Mouse (Mus musculus): ENCODE results near the gene Xaf1. TPM values are rescaled to one million over a fixed set of nuclear protein-coding genes. Genes with fewer than 3 reads are reported as not detected.
"Not testable (repeated sequence)": the region's sequence is repeated elsewhere in the genome, so short reads cannot be mapped to it uniquely, and the experiment has no call there.

The Xaf1 gene
- polyA plus RNA-seq, 1 experiment from 2014 or later: 1.1 TPM

- no peaks in the 10 kb centered on the region for H3K4me1 ChIP-seq (ENCODE audit: control insufficient read depth, insufficient read depth, low read length)
- no peaks in the 10 kb centered on the region for H3K36me3 ChIP-seq (ENCODE audit: control insufficient read depth, insufficient read depth, low read length)
- H3K27me3 ChIP-seq (replicated peaks; ENCODE audit: control insufficient read depth, insufficient read depth, low read length): no peaks in the 10 kb centered on the region
- DNase-seq (ENCODE audit: low spot score) (no peak), ATAC-seq (no peak)
- H3K4me2 ChIP-seq (ENCODE audit: low read length): no peak overlapping the region
- H3K9me3 ChIP-seq (replicated peaks; ENCODE audit: control insufficient read depth, low read length): no peaks in the 10 kb centered on the region
- 90% methylated on average over 4 of the region's 4 CpGs for WGBS
- no peak overlapping the region for H3K9ac ChIP-seq (ENCODE audit: low read length)
- H3K27ac ChIP-seq (ENCODE audit: low read depth, low read length): no peak overlapping the region
- no peak overlapping the region for H3K4me3 ChIP-seq (ENCODE audit: low read depth, low read length)
Observed at GRCm38 (mm10) chr11:72325701-72326100, 24.3 kb downstream of the Xaf1 start.

GRCm38 (mm10) chr11:72332951-72333667 is 31.7 kb downstream of the Xaf1 start:
- H3K27ac ChIP-seq (ENCODE audit: low read depth, low read length): no peak overlapping the region
- no peak overlapping the region for H3K9ac ChIP-seq (ENCODE audit: low read length)
- no peak overlapping the region for H3K4me3 ChIP-seq (ENCODE audit: low read depth, low read length)
- 0 out of 2 replicates have a peak, but pooled peaks cover 1% of the 10 kb centered on the region for H3K4me1 ChIP-seq (ENCODE audit: control insufficient read depth, insufficient read depth, low read length)
- no peak overlapping the region for H3K4me2 ChIP-seq (ENCODE audit: low read length)
- DNase-seq (ENCODE audit: low spot score) (no peak), ATAC-seq (no peak)
- 88% methylated on average over 9 of the region's 9 CpGs for WGBS
- H3K27me3 ChIP-seq (replicated peaks; ENCODE audit: control insufficient read depth, insufficient read depth, low read length): no peaks in the 10 kb centered on the region
- no peaks in the 10 kb centered on the region for H3K36me3 ChIP-seq (ENCODE audit: control insufficient read depth, insufficient read depth, low read length)
- H3K9me3 ChIP-seq (replicated peaks; ENCODE audit: control insufficient read depth, low read length): no peaks in the 10 kb centered on the region

GRCm38 (mm10) chr11:72334653-72335052 is 33.2 kb downstream of the Xaf1 start:
- no peaks in the 10 kb centered on the region for H3K9me3 ChIP-seq (replicated peaks; ENCODE audit: control insufficient read depth, low read length)
- no peak for DNase-seq (ENCODE audit: low spot score)
- H3K27ac ChIP-seq (ENCODE audit: low read depth, low read length): no peak overlapping the region
- H3K36me3 ChIP-seq (ENCODE audit: control insufficient read depth, insufficient read depth, low read length): no peaks in the 10 kb centered on the region
- no peaks in the 10 kb centered on the region for H3K27me3 ChIP-seq (replicated peaks; ENCODE audit: control insufficient read depth, insufficient read depth, low read length)
- H3K4me3 ChIP-seq (ENCODE audit: low read depth, low read length): no peak overlapping the region
- no peak overlapping the region for H3K9ac ChIP-seq (ENCODE audit: low read length)
- H3K4me2 ChIP-seq (ENCODE audit: low read length): no peak overlapping the region
- WGBS: 80% methylated on average over 4 of the region's 4 CpGs
- no peak for ATAC-seq
- H3K4me1 ChIP-seq (ENCODE audit: control insufficient read depth, insufficient read depth, low read length): peaks cover 6% of the 10 kb centered on the region

GRCm38 (mm10) chr11:72336726-72337125 is 35.3 kb downstream of the Xaf1 start:
- Histone ChIP-seq H3K27me3 (replicated peaks; ENCODE audit: control insufficient read depth, insufficient read depth, low read length) (no peaks in the 10 kb centered on the region), H3K9ac (ENCODE audit: low read length) (no peak overlapping the region), H3K36me3 (ENCODE audit: control insufficient read depth, insufficient read depth, low read length) (no peaks in the 10 kb centered on the region), H3K4me3 (ENCODE audit: low read depth, low read length) (no peak overlapping the region), H3K9me3 (replicated peaks; ENCODE audit: control insufficient read depth, low read length) (no peaks in the 10 kb centered on the region), H3K27ac (ENCODE audit: low read depth, low read length) (no peak overlapping the region), H3K4me2 (ENCODE audit: low read length) (no peak overlapping the region), H3K4me1 (ENCODE audit: control insufficient read depth, insufficient read depth, low read length) (peaks cover 6% of the 10 kb centered on the region)
- 84% methylated on average over 8 of the region's 8 CpGs for WGBS
- ATAC-seq (no peak), DNase-seq (ENCODE audit: low spot score) (no peak)

GRCm38 (mm10) chr11:72338437-72338871 is 37.0 kb downstream of the Xaf1 start:
- no peak overlapping the region for H3K4me3 ChIP-seq (ENCODE audit: low read depth, low read length)
- H3K4me1 ChIP-seq (ENCODE audit: control insufficient read depth, insufficient read depth, low read length): peaks cover 6% of the 10 kb centered on the region
- H3K9me3 ChIP-seq (replicated peaks; ENCODE audit: control insufficient read depth, low read length): no peaks in the 10 kb centered on the region
- ATAC-seq (peak; percentile 18; the same call in 1 of the 2 replicates), DNase-seq (ENCODE audit: low spot score) (peak; percentile 53)
- no peaks in the 10 kb centered on the region for H3K36me3 ChIP-seq (ENCODE audit: control insufficient read depth, insufficient read depth, low read length)
- H3K27ac ChIP-seq (ENCODE audit: low read depth, low read length): no peak overlapping the region
- H3K9ac ChIP-seq (ENCODE audit: low read length): no peak overlapping the region
- no peak overlapping the region for H3K4me2 ChIP-seq (ENCODE audit: low read length)
- WGBS: 34% methylated on average over 5 of the region's 5 CpGs
- no peaks in the 10 kb centered on the region for H3K27me3 ChIP-seq (replicated peaks; ENCODE audit: control insufficient read depth, insufficient read depth, low read length)

DNA sequence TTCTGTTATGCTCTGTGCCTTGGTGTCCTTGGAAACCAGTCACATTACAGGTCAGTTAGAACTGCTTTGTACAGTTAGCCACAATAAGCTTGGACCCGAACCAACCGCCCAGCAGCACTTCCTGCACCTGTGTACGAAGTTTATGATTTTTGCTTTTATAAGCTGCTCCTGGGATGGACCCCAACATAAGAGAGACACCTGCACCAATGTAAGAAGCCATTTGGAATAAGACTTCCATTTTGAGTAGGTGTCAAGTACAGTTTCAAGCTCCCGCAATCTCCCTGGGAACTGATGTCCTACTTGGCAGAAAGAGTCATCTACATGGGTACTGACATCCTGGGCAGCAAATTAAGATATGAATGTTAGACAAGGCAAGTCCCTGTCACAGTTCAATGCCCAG is 38.3 kb downstream of the Xaf1 start:
- DNase-seq (ENCODE audit: low spot score) (no peak), ATAC-seq (no peak)
- Histone ChIP-seq H3K36me3 (ENCODE audit: control insufficient read depth, insufficient read depth, low read length) (no peaks in the 10 kb centered on the region), H3K9ac (ENCODE audit: low read length) (no peak overlapping the region), H3K27me3 (replicated peaks; ENCODE audit: control insufficient read depth, insufficient read depth, low read length) (no peaks in the 10 kb centered on the region), H3K4me3 (ENCODE audit: low read depth, low read length) (no peak overlapping the region), H3K27ac (ENCODE audit: low read depth, low read length) (no peak overlapping the region), H3K4me2 (ENCODE audit: low read length) (no peak overlapping the region), H3K4me1 (ENCODE audit: control insufficient read depth, insufficient read depth, low read length) (peaks cover 6% of the 10 kb centered on the region), H3K9me3 (replicated peaks; ENCODE audit: control insufficient read depth, low read length) (no peaks in the 10 kb centered on the region)
- WGBS: 85% methylated on average over 4 of the region's 4 CpGs

DNA sequence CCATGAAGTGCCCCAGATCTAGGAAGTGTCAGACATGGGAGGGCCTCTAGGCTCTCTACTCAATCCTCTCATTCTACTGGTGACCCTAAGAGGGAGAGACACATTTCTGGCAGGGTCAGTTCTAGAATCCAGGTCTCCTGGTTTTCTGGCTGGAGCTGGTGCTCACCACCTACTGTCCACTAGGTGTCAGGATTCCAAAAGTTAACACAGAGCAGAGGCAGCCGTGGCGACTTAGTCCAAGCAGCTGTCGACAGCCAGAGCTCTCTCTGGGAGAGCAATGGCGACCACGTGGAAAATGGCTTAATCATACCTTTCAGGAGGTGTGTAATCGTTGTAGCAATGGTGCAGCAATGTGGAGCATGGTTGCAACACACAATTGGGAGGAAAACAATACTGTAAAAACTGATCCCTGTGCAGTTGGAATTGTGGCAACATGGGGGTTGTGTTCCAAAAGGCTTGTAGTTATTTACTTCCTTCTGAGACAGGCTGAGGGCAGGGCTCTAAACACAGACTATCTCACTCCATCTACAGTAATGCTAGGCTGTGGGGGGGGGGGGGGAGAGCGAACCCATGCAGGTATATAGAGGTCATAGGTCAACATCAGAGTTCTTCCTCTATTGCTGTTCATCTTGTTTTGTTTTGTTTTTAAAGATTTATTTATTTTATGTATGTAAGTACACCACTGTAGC is 41.3 kb downstream of the Xaf1 start:
- Histone ChIP-seq H3K36me3 (ENCODE audit: control insufficient read depth, insufficient read depth, low read length) (no peaks in the 10 kb centered on the region), H3K4me1 (ENCODE audit: control insufficient read depth, insufficient read depth, low read length) (peaks cover 6% of the 10 kb centered on the region), H3K4me2 (ENCODE audit: low read length) (no peak overlapping the region), H3K27me3 (replicated peaks; ENCODE audit: control insufficient read depth, insufficient read depth, low read length) (no peaks in the 10 kb centered on the region), H3K27ac (ENCODE audit: low read depth, low read length) (no peak overlapping the region), H3K9me3 (replicated peaks; ENCODE audit: control insufficient read depth, low read length) (no peaks in the 10 kb centered on the region), H3K4me3 (ENCODE audit: low read depth, low read length) (no peak overlapping the region), H3K9ac (ENCODE audit: low read length) (no peak overlapping the region)
- ATAC-seq (peak; percentile 81), DNase-seq (ENCODE audit: low spot score) (peak; percentile 87)
- WGBS: 13% methylated on average over 7 of the region's 7 CpGs

- H3K4me2 ChIP-seq (ENCODE audit: low read length); H3K9me3 ChIP-seq (replicated peaks; ENCODE audit: control insufficient read depth, low read length); H3K4me1 ChIP-seq (ENCODE audit: control insufficient read depth, insufficient read depth, low read length); DNase-seq (ENCODE audit: low spot score); H3K27me3 ChIP-seq (replicated peaks; ENCODE audit: control insufficient read depth, insufficient read depth, low read length); ATAC-seq; H3K9ac ChIP-seq (ENCODE audit: low read length); H3K4me3 ChIP-seq (ENCODE audit: low read depth, low read length); H3K36me3 ChIP-seq (ENCODE audit: control insufficient read depth, insufficient read depth, low read length); H3K27ac ChIP-seq (ENCODE audit: low read depth, low read length): not testable (repeated sequence)
- WGBS: 92% methylated on average over 5 of the region's 5 CpGs
Observed at GRCm38 (mm10) chr11:72343238-72343625, 41.8 kb downstream of the Xaf1 start.

GRCm38 (mm10) chr11:72343904-72344303 is 42.5 kb downstream of the Xaf1 start:
- Histone ChIP-seq H3K27ac (ENCODE audit: low read depth, low read length) (no peak overlapping the region), H3K9ac (ENCODE audit: low read length) (no peak overlapping the region), H3K4me1 (ENCODE audit: control insufficient read depth, insufficient read depth, low read length) (no peaks in the 10 kb centered on the region), H3K4me2 (ENCODE audit: low read length) (no peak overlapping the region), H3K27me3 (replicated peaks; ENCODE audit: control insufficient read depth, insufficient read depth, low read length) (no peaks in the 10 kb centered on the region), H3K4me3 (ENCODE audit: low read depth, low read length) (no peak overlapping the region), H3K36me3 (ENCODE audit: control insufficient read depth, insufficient read depth, low read length) (no peaks in the 10 kb centered on the region), H3K9me3 (replicated peaks; ENCODE audit: control insufficient read depth, low read length) (no peaks in the 10 kb centered on the region)
- DNase-seq (ENCODE audit: low spot score): peak; percentile 54
- 26% methylated on average over 8 of the region's 8 CpGs for WGBS
- ATAC-seq: no peak

Data from forebrain, embryonic 14.5 days (tissue).